Mouse (Mus musculus) bone marrow macrophage, adult 2 months (primary cell): ENCODE data around the gene Paqr7.

Experiments
- CTCF ChIP-seq: IDR thresholded peaks from 2 replicates; pipeline ENCODE4 v1.5.1; 2012; ENCODE audit warnings: low read depth, mild to moderate bottlenecking, low read length, moderate library complexity
- POLR2A ChIP-seq: IDR thresholded peaks from 2 replicates; pipeline ENCODE4 v1.6.1; 2012; ENCODE audit warnings: mild to moderate bottlenecking, low read depth, low read length, borderline replicate concordance

DNA sequence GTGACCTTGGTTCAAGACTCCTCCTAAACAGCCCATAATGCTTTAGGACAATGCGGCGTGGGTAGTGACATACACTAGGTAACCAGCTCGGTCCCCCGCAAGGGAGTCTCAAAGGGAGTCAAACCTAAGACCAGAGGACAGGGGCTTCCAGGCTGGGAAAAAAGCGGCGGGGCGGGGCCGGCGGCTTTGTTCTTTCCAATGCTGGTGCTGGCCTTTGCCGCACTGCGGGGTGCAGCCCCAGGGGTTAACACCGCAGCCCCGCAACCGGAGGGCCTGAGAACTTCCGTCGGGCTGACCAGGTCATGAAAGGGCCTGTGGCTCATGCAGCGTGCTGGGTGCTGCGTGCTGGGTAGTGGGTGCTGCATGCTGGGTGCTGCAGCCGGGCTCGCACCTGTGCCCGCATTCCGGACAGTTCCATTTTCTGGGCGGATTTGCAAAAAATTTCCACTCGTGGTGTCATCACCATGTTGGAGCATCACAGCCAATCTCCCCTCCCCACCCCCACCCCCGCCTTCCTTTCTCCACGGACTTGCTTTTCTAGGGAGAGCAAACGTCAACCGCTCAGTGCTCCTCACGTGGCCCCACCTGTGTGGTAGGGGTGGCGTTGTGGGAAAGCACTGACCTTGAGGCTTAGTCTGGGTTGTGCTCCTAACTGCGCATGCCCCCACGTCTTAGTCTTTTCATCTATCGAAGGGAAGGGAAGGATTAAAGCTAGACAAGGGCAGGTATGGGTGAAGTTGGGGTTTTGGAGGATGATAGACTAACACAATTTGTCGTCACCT is 42.7 kb upstream of the Paqr7 start:
- TF ChIP-seq CTCF (no peak), POLR2A (no peak)
